Mouse (Mus musculus) hindbrain, embryonic 11.5 days (tissue): ENCODE results near the gene Spock1. TPM values are rescaled to one million over a fixed set of nuclear protein-coding genes. Genes with fewer than 3 reads are reported as not detected.

Source experiments
- ATAC-seq: fragments of 200-750 bp; cut with Nextera tagmentation; 2 replicates; pipeline ENCODE4 v1.8.0; 2017; ENCODE audit warnings: mild to moderate bottlenecking, moderate TSS enrichment, moderate library complexity; ENCODE audit not compliant: low FRiP score
- DNase-seq: peaks from one replicate; pipeline ENCODE4 v3.0.0-alpha.2; 2015; ENCODE audit warnings: low spot score
- H3K27ac ChIP-seq: fragments of 300-500 bp; sonication (generic); 2 replicates; pipeline ENCODE4 v1.5.1; 2014; ENCODE audit warnings: mild to moderate bottlenecking, low read depth, low read length
- H3K27me3 ChIP-seq: fragments of 300-500 bp; sonication (generic); 2 replicates; pipeline ENCODE4 v1.6.1; 2014; ENCODE audit warnings: mild to moderate bottlenecking, low read length, moderate library complexity, mixed read lengths; ENCODE audit not compliant: control insufficient read depth, insufficient read depth
- H3K36me3 ChIP-seq: fragments of 300-500 bp; sonication (generic); 2 replicates; pipeline ENCODE4 v1.6.1; 2014; ENCODE audit warnings: mild to moderate bottlenecking, low read length, moderate library complexity, mixed read lengths; ENCODE audit not compliant: control insufficient read depth, insufficient read depth
- H3K4me1 ChIP-seq: fragments of 300-500 bp; sonication (generic); replicated peaks from 2 replicates; pipeline ENCODE4 v1.6.1; 2014; ENCODE audit warnings: low read length, mixed read lengths; ENCODE audit not compliant: control insufficient read depth, insufficient read depth
- H3K4me2 ChIP-seq: fragments of 300-500 bp; sonication (generic); replicated peaks from 2 replicates; pipeline ENCODE4 v1.6.1; 2014; ENCODE audit warnings: mild to moderate bottlenecking, low read depth, low read length
- H3K4me3 ChIP-seq: fragments of 300-500 bp; sonication (generic); 2 replicates; pipeline ENCODE4 v1.5.1; 2014; ENCODE audit warnings: low read depth, low read length
- H3K9ac ChIP-seq: fragments of 300-500 bp; sonication (generic); 2 replicates; pipeline ENCODE4 v1.6.1; 2014; ENCODE audit warnings: low read depth, low read length
- H3K9me3 ChIP-seq: fragments of 300-500 bp; sonication (generic); 2 replicates; pipeline ENCODE4 v1.6.1; 2016; ENCODE audit warnings: low read length; ENCODE audit not compliant: control insufficient read depth
- WGBS: fragments of 180-500 bp; shearing (Covaris S2); extraction: QIAGEN DNeasy Blood & Tissue Kit; methylation state at CpG from one replicate; pipeline ENCODE4 v1.1.7; 2014; 5-methylcytosine and 5-hydroxymethylcytosine counted together
- polyA plus RNA-seq: library from polyadenylated mRNA; unstranded; fragments of >200 nt; fragmentation: Nextera tagmentation; extraction: Ambion mirVana; gene quantifications from 2 replicates; pipeline ENCODE4 v1.2.1, GENCODE M21; 2014

Gene Spock1
- polyA plus RNA-seq, 1 experiment from 2014 or later: 17.0 TPM

GRCm38 (mm10) chr13:57623909-57624481, 284.1 kb downstream of the Spock1 start:
- DNase-seq (peak; percentile 47), ATAC-seq (peak; percentile 64)
- no peak overlapping the region for H3K27ac ChIP-seq

GRCm38 (mm10) chr13:57619079-57619768, 288.9 kb downstream of the Spock1 start:
- no peaks in the 10 kb centered on the region for H3K9me3 ChIP-seq
- WGBS: 82% methylated on average over 17 of the region's 17 CpGs

More at GRCm38 (mm10) chr13:57623909-57624481, 284.1 kb downstream of the Spock1 start:
- no peaks in the 10 kb centered on the region for H3K9me3 ChIP-seq
- no peak overlapping the region for H3K9ac ChIP-seq
- H3K36me3 ChIP-seq: no peaks in the 10 kb centered on the region
- no peak overlapping the region for H3K4me3 ChIP-seq
- H3K4me1 ChIP-seq: no peaks in the 10 kb centered on the region
- H3K27me3 ChIP-seq: no peaks in the 10 kb centered on the region
- H3K4me2 ChIP-seq: no peak overlapping the region
- 50% methylated on average over 7 of the region's 7 CpGs for WGBS

GRCm38 (mm10) chr13:57611326-57612171, 296.6 kb downstream of the Spock1 start:
- ATAC-seq (peak; percentile 80), DNase-seq (peak; percentile 61)
- no peak overlapping the region for H3K4me2 ChIP-seq
- WGBS: 59% methylated on average over 11 of the region's 11 CpGs
- H3K9me3 ChIP-seq: no peaks in the 10 kb centered on the region
- H3K36me3 ChIP-seq: no peaks in the 10 kb centered on the region
- H3K9ac ChIP-seq: no peak overlapping the region
- H3K27ac ChIP-seq: peak overlapping the region; percentile 59
- H3K4me1 ChIP-seq: no peaks in the 10 kb centered on the region
- peaks cover 10% of the 10 kb centered on the region for H3K27me3 ChIP-seq
- no peak overlapping the region for H3K4me3 ChIP-seq

More at GRCm38 (mm10) chr13:57619079-57619768, 288.9 kb downstream of the Spock1 start:
- ATAC-seq (no peak), DNase-seq (no peak)
- Histone ChIP-seq H3K36me3 (no peaks in the 10 kb centered on the region), H3K4me2 (no peak overlapping the region), H3K27me3 (no peaks in the 10 kb centered on the region), H3K27ac (no peak overlapping the region), H3K9ac (no peak overlapping the region), H3K4me3 (no peak overlapping the region), H3K4me1 (no peaks in the 10 kb centered on the region)

- no peak overlapping the region for H3K4me3 ChIP-seq
- H3K27ac ChIP-seq: no peak overlapping the region
- H3K9me3 ChIP-seq: no peaks in the 10 kb centered on the region
- no peak overlapping the region for H3K9ac ChIP-seq
- DNase-seq (no peak), ATAC-seq (no peak)
- peaks cover 18% of the 10 kb centered on the region for H3K27me3 ChIP-seq
- 83% methylated on average over 7 of the region's 7 CpGs for WGBS
- no peak overlapping the region for H3K4me2 ChIP-seq
- H3K36me3 ChIP-seq: no peaks in the 10 kb centered on the region
- no peaks in the 10 kb centered on the region for H3K4me1 ChIP-seq
These were observed 298.2 kb downstream of the Spock1 start for GRCm38 (mm10) chr13:57609946-57610345.

- Histone ChIP-seq H3K27me3 (peaks cover 50% of the 10 kb centered on the region), H3K9me3 (no peaks in the 10 kb centered on the region), H3K4me1 (no peaks in the 10 kb centered on the region), H3K27ac (no peak overlapping the region), H3K4me3 (no peak overlapping the region), H3K36me3 (no peaks in the 10 kb centered on the region), H3K9ac (no peak overlapping the region), H3K4me2 (no peak overlapping the region)
- DNase-seq: no peak
- ATAC-seq: no peak
- 80% methylated on average over 3 of the region's 3 CpGs for WGBS
These were observed 303.7 kb downstream of the Spock1 start for GRCm38 (mm10) chr13:57604437-57604836.

- Histone ChIP-seq H3K27me3 (peaks cover 54% of the 10 kb centered on the region), H3K36me3 (no peaks in the 10 kb centered on the region), H3K9me3 (no peaks in the 10 kb centered on the region), H3K27ac (no peak overlapping the region), H3K4me2 (no peak overlapping the region), H3K4me1 (no peaks in the 10 kb centered on the region), H3K4me3 (no peak overlapping the region), H3K9ac (no peak overlapping the region)
- whole genome bisulfite sequencing: 26% methylated on average over 8 of the region's 8 CpGs
- ATAC-seq (peak; percentile 80), DNase-seq (peak; percentile 67)
These were observed 304.9 kb downstream of the Spock1 start for GRCm38 (mm10) chr13:57603226-57603625.

- peak overlapping the region; percentile 70 for H3K27ac ChIP-seq
- no peak for DNase-seq
- no peak overlapping the region for H3K4me3 ChIP-seq
- H3K36me3 ChIP-seq: no peaks in the 10 kb centered on the region
- peak overlapping the region; percentile 15; the same call in 1 of the 2 replicates for H3K9ac ChIP-seq
- H3K9me3 ChIP-seq: no peaks in the 10 kb centered on the region
- peaks cover 21% of the 10 kb centered on the region for H3K27me3 ChIP-seq
- WGBS: 90% methylated on average over 6 of the region's 6 CpGs
- H3K4me1 ChIP-seq: peaks cover 4% of the 10 kb centered on the region
- no peak overlapping the region for H3K4me2 ChIP-seq
- no peak for ATAC-seq
These were observed 312.4 kb downstream of the Spock1 start for GRCm38 (mm10) chr13:57595761-57596051.

GRCm38 (mm10) chr13:57595032-57595760, 312.9 kb downstream of the Spock1 start:
- Histone ChIP-seq H3K9ac (peak overlapping the region; percentile 15; the same call in 1 of the 2 replicates), H3K36me3 (no peaks in the 10 kb centered on the region), H3K4me2 (no peak overlapping the region), H3K4me1 (peaks cover 4% of the 10 kb centered on the region), H3K9me3 (no peaks in the 10 kb centered on the region), H3K4me3 (no peak overlapping the region), H3K27ac (peak overlapping the region; percentile 70), H3K27me3 (peaks cover 18% of the 10 kb centered on the region)
- peak; percentile 76 for ATAC-seq
- peak; percentile 63 for DNase-seq
- 54% methylated on average over 15 of the region's 15 CpGs for WGBS
